Mouse (Mus musculus) limb, embryonic 15.5 days (tissue): ENCODE measurements around the gene Capns1. TPM values are rescaled to one million over a fixed set of nuclear protein-coding genes. Genes with fewer than 3 reads are reported as not detected.
"Not testable (repeated sequence)": the region's sequence is repeated elsewhere in the genome, so short reads cannot be mapped to it uniquely, and the experiment has no call there.

Source experiments
- ATAC-seq: fragments of 200-750 bp; cut with Nextera tagmentation; 2 replicates; pipeline ENCODE4 v1.8.0; 2017; ENCODE audit warnings: low read depth, moderate TSS enrichment; ENCODE audit not compliant: insufficient number of reproducible peaks, low FRiP score, low TSS enrichment
- H3K27ac ChIP-seq: fragments of 300-500 bp; sonication (generic); 2 replicates; pipeline ENCODE4 v1.5.1; 2015; ENCODE audit warnings: moderate library complexity, mild to moderate bottlenecking, inconsistent platforms
- H3K27me3 ChIP-seq: fragments of 300-500 bp; sonication (generic); 2 replicates; pipeline ENCODE4 v1.6.1; 2015; ENCODE audit warnings: inconsistent platforms
- H3K36me3 ChIP-seq: fragments of 300-500 bp; sonication (generic); 2 replicates; pipeline ENCODE4 v1.6.1; 2015; ENCODE audit warnings: inconsistent platforms
- H3K4me1 ChIP-seq: fragments of 300-500 bp; sonication (generic); 2 replicates; pipeline ENCODE4 v1.6.1; 2015; ENCODE audit warnings: inconsistent platforms
- H3K4me2 ChIP-seq: fragments of 300-500 bp; sonication (generic); 2 replicates; pipeline ENCODE4 v1.6.1; 2015; ENCODE audit warnings: mild to moderate bottlenecking, inconsistent platforms
- H3K4me3 ChIP-seq: fragments of 300-500 bp; sonication (generic); 2 replicates; pipeline ENCODE4 v1.5.1; 2015; ENCODE audit warnings: mild to moderate bottlenecking, inconsistent platforms
- H3K9ac ChIP-seq: fragments of 300-500 bp; sonication (generic); 2 replicates; pipeline ENCODE4 v1.6.1; 2015; ENCODE audit warnings: inconsistent platforms
- H3K9me3 ChIP-seq: fragments of 300-500 bp; sonication (generic); 2 replicates; pipeline ENCODE4 v1.6.1; 2016; ENCODE audit warnings: inconsistent platforms
- WGBS: fragments of 180-500 bp; shearing (Covaris S2); methylation state at CpG from one replicate; pipeline ENCODE4 v1.1.7; 2015; 5-methylcytosine and 5-hydroxymethylcytosine counted together
- polyA plus RNA-seq: library from polyadenylated mRNA; unstranded; fragments of >200 nt; fragmentation: Nextera tagmentation; extraction: Ambion mirVana; gene quantifications from 2 replicates; pipeline ENCODE4 v1.2.1, GENCODE M21; 2015

Capns1 gene
- polyA plus RNA-seq, 1 experiment from 2014 or later = 117 TPM

DNA sequence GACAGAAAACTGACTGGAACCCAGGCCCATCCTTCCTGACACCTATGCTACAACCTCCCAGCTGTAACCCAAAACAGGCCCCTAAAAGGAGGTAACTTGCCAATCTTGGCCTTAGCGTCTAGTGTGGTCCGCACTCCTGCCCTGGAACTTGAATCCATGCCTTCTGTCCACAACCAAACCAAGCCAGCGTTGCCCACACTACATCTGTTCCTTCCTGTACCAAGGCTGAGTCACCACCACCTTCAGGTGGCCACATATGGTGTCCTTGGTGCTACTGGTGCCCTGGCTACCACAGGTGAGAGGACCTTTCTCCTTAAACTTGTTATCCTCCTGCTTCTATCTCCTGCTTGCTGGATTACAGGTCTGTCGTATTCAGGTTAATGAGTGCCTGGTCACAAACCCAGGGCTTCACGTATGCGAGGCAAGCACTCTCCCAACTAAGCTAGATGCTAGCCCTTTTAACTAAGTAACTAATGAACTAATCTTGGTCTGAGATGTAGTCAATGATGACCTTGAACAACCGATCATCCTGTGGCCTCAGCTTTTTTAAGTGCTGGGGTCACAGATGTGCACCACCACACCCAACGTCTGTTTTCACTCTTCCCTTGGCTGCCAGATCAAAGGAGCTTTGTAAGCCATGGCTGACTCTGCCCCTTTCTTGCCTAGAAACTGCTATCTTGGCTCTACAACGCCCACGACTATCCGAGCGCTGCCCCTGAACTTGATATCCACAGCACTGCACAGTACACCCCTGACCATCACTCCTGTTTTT, 10.1 kb downstream of the Capns1 start:
- 72% methylated on average over 12 of the region's 12 CpGs for WGBS
- ATAC-seq = no peak
- peaks cover 23% of the 10 kb centered on the region for H3K4me1 ChIP-seq
- peaks cover 75% of the 10 kb centered on the region for H3K36me3 ChIP-seq
- no peak overlapping the region for H3K27ac ChIP-seq
- no peak overlapping the region for H3K4me3 ChIP-seq
- H3K27me3 ChIP-seq = no peaks in the 10 kb centered on the region
- no peak overlapping the region for H3K4me2 ChIP-seq
- H3K9me3 ChIP-seq = no peaks in the 10 kb centered on the region
- no peak overlapping the region for H3K9ac ChIP-seq

DNA sequence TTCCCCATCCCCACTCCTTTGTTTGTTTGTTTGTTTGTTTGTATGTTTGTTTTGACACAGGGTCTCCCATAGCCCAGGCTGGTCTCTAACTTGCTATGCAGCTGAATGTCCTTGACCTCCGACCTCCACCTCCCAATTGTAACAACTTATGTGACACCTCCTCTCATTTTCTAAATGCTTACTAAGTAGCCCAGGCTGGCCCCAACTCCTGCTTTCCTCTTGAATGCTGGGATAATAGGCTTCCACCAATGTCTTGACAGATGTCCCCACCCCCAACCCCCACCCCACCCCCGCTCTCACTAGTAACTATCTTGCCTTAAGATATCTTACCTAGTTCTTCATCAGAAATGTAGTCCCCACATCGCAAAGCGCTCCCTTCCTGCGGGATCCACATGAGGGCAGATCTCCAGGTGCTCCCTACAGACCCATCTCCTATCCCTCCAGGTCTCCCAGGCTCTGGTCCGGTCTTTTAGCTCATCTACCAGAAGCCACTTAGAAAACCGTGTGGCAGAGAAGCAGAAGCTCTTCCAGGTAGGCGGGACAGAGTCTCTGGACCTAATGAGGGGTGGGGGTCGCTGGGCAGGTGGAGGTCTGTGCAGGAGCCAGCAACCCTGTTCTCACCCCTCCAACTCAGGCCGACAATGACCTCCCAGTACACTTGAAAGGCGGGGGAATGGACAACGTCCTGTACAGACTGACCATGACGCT, 13.8 kb downstream of the Capns1 start:
- no peak for ATAC-seq
- WGBS = 70% methylated on average over 13 of the region's 13 CpGs
- Histone ChIP-seq H3K27ac (no peak overlapping the region), H3K27me3 (no peaks in the 10 kb centered on the region), H3K4me2 (no peak overlapping the region), H3K4me1 (peaks cover 9% of the 10 kb centered on the region), H3K9me3 (no peaks in the 10 kb centered on the region), H3K9ac (no peak overlapping the region; the same call in 1 of the 2 replicates), H3K36me3 (peaks cover 45% of the 10 kb centered on the region), H3K4me3 (no peak overlapping the region)

DNA sequence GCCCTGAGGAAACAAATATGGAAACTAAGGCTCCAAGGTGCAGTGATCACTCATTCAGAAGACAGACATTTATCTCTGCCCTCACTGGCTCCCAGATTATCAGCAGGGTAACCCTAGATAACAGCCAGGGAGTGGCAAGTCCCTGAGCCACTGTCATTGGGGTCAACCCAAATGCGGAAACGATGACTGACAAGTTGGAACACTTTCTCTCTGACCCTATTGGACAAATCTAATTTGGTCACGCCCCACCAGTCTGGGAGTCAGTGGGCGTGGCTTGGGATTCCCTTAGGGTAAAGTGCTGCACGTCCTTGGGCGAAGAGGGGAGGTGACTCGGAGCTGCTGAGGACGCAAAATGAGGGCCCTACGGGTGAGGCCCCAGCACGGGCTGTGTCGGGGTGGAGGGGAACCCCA, 14.7 kb downstream of the Capns1 start, which contains the start of gene Cox7a1:
Cox7a1 (plus strand) TSS at position 266 of the 411 bp plus-strand sequence.
- 0 out of 2 replicates have a peak, but pooled peaks have one; percentile 20 for ATAC-seq
- peak within 1 kb of the TSS; percentile 18 for H3K4me3 ChIP-seq
- WGBS = 3% methylated on average over 11 of the region's 11 CpGs

DNA sequence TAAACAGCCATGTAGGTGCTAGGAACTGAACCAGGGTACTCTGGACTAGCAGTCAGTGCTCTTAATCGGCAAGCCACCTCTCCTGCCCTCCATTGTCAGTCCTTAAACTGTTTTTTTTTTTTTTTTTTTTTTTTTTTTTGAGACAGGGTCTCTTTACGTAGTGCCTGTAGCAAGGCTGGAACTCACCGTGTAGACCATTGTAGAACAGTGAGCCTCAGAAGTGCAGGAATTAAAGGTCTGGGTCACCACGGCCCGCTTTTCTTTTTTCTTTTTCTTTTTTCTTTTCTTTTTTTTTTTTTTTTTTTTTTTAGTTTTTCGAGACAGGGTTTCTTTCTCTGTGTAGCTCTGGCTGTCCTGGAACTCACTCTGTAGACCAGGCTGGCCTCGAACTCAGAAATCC, 15.4 kb downstream of the Capns1 start:
- not testable (repeated sequence) for H3K27me3 ChIP-seq, H3K27ac ChIP-seq, H3K4me3 ChIP-seq, H3K9me3 ChIP-seq, H3K9ac ChIP-seq, H3K4me2 ChIP-seq, ATAC-seq, H3K4me1 ChIP-seq
- 57% methylated on average over 7 of the region's 7 CpGs for WGBS
- peaks cover 41% of the 10 kb centered on the region for H3K36me3 ChIP-seq

More for the DNA sequence above, 14.7 kb downstream of the Capns1 start, which contains the start of gene Cox7a1:
- Histone ChIP-seq H3K9ac (no peak within 1 kb of the TSS; the same call in 1 of the 2 replicates), H3K4me2 (peak within 1 kb of the TSS; percentile 42), H3K9me3 (no peaks in the 10 kb centered on the region), H3K27me3 (no peaks in the 10 kb centered on the region), H3K4me1 (peaks cover 9% of the 10 kb centered on the region), H3K36me3 (peaks cover 41% of the 10 kb centered on the region), H3K27ac (no peak within 1 kb of the TSS)

DNA sequence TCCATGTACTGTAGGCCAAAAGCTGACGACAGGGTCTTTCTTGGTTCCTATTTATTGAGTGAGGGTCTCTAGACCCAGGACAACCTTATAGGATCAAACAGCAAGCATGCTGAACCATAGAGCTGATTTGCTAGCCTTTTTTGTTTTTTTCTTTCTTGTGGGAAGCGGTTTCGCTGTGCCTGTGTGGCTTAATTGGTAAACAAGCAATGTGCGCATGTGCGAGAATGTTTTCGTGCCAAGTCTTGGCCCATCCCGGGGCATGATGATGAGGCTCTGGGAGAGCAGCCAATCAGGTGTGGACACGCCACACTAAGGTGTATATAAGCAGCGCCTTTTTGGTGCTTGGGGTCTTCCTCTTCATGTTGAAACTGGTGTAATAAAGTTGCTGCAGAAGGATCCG, 16.7 kb downstream of the Capns1 start:
- not testable (repeated sequence) for H3K9ac ChIP-seq, H3K27me3 ChIP-seq, H3K4me2 ChIP-seq, H3K9me3 ChIP-seq, ATAC-seq, H3K27ac ChIP-seq, H3K4me3 ChIP-seq, H3K4me1 ChIP-seq
- H3K36me3 ChIP-seq = peaks cover 35% of the 10 kb centered on the region
- 92% methylated on average over 10 of the region's 10 CpGs for WGBS

DNA sequence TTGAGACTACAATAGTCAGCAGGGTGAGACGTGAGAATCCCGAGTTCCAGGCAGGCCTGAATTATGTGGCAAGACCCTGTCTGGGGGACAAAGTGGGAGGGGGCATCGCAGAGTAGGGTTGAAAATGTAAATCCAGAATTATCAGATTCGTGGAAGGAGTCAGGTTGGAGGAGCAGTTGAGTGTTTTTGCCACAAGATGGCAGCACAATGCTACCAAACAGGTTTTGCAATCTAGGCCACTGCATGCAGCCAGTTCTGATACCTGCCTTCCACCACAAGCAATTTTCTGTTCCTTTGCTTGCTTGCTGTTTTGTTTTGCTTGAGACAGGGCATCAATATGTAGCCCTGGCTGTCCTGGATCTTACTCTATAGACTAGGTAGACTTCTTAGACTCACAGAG, 17.3 kb downstream of the Capns1 start:
- no peak overlapping the region for H3K4me2 ChIP-seq
- ATAC-seq = no peak
- H3K9ac ChIP-seq = no peak overlapping the region
- no peaks in the 10 kb centered on the region for H3K9me3 ChIP-seq
- no peak overlapping the region for H3K27ac ChIP-seq
- peaks cover 9% of the 10 kb centered on the region for H3K4me1 ChIP-seq
- no peaks in the 10 kb centered on the region for H3K27me3 ChIP-seq
- no peak overlapping the region for H3K4me3 ChIP-seq
- WGBS = 5% methylated on average over 4 of the region's 4 CpGs
- H3K36me3 ChIP-seq = peaks cover 33% of the 10 kb centered on the region

DNA sequence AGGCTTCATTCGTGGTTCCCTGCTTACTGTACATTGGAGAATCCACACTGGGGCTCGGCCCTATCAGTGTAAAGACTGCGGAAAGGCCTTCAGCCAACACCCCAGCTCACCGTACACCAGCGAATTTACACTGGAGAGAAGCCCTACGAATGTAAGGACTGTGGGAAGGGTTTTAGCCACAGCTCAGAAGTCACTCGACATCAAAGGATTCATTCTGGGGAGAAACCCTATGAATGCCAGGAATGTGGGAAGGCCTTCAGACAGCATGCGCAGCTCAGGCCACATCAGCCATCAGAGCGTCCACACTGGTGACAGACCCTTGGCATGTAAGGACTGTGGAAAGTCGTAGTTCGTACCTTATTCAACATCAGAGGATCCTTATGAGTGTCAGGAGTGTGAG, 20.4 kb downstream of the Capns1 start:
- Histone ChIP-seq H3K9ac (no peak overlapping the region), H3K9me3 (no peaks in the 10 kb centered on the region), H3K36me3 (peaks cover 26% of the 10 kb centered on the region), H3K4me2 (no peak overlapping the region), H3K4me1 (no peaks in the 10 kb centered on the region), H3K27me3 (no peaks in the 10 kb centered on the region), H3K27ac (no peak overlapping the region), H3K4me3 (no peak overlapping the region)
- 78% methylated on average over 11 of the region's 11 CpGs for WGBS
- no peak for ATAC-seq

DNA sequence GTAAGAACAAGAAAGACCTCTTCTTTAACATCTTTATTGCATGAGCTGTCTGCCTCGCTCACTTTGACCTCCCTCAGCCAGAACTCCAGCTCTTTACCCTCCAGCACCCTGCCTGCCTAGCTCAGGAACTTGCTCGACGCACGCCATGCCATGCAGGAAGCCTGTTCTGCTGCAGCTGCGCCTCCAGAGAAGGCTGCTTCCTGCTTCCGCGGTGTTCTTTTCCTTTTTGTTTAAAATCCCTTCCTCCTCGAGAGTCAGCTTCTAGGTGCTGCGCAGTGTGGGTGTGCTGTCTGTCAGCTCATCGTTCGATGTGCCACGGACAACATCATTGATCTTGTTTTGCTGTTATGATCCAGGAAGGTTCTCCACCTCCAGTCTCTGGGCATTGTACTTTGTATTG, 22.1 kb downstream of the Capns1 start:
- no peak overlapping the region for H3K4me3 ChIP-seq
- no peak overlapping the region for H3K4me2 ChIP-seq
- H3K4me1 ChIP-seq = no peaks in the 10 kb centered on the region
- peaks cover 26% of the 10 kb centered on the region for H3K36me3 ChIP-seq
- H3K9ac ChIP-seq = no peak overlapping the region
- H3K27me3 ChIP-seq = no peaks in the 10 kb centered on the region
- H3K27ac ChIP-seq = no peak overlapping the region
- H3K9me3 ChIP-seq = no peaks in the 10 kb centered on the region
- ATAC-seq = no peak
- WGBS = 86% methylated on average over 12 of the region's 12 CpGs

DNA sequence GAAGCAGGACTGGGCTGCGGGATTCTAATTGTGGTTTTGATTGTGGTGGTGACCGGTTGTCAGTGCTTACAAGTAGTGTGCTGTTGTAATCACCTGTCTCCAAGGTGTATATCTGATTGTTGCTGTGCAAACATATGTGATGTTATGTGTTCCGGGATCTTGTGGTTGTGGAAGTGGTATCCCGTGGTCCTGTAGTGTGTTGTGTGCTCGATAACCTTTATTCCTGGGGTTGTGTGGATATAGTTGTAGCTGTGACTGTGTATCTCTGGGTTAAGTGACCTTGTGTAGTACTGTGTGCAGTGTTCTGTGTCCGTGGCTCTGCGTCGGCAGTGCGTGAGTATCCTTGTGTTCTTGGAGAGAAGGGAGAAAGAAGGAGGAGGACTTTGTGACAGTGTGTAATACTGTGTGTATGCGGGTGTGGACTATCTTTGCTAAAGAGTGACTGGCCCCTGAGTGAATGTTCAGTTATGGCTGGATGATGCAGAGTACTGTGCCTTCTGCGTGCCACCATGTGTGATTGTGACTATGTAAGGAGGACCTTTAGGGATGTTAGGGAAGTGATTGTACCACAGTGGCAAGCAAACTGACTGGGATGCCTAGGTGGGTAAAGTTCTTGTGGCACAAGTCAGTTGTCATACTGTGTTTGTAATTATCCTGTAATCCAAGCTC, 28.2 kb downstream of the Capns1 start:
- H3K27ac ChIP-seq = peak overlapping the region; percentile 93
- no peaks in the 10 kb centered on the region for H3K27me3 ChIP-seq
- H3K4me1 ChIP-seq = peaks cover 8% of the 10 kb centered on the region
- H3K36me3 ChIP-seq = peaks cover 22% of the 10 kb centered on the region
- H3K9me3 ChIP-seq = 0 out of 2 replicates have a peak, but pooled peaks cover 11% of the 10 kb centered on the region
- peak overlapping the region; percentile 61 for H3K4me3 ChIP-seq
- H3K9ac ChIP-seq = peak overlapping the region; percentile 64
- WGBS = 23% methylated on average over 11 of the region's 11 CpGs
- peak overlapping the region; percentile 59 for H3K4me2 ChIP-seq
- ATAC-seq = peak; percentile 9

DNA sequence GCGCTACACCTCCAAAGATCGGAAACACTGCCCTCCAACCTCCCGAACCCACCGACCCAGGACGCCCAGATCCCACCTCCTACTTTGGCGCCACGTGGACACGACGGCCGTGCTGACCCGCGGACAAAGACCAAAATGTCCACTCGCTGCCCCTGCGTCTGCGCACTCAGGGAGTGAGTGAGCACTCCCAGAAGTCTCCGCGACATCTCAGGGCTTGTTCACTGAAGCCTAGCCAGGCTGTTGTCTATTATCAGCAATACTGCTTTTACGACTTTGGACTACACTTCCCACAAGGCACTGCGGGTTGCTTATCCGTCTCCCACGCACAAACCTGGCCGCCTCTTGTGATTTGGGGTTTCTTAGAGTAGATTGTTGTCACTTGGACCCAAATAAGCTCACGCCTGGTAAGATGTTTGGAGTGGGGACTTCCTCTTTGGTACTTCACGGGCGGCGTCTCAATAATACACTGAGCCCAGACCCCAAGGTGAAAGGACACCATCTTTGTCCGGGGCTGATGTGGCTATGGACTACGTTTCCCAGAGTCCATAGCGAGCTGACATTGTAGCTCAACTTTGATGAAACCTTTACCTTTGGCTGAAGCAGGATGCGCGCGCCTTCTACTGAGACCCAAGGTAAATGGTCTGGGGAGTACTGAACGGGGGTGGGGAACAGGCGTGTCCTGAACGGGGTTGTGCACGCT, 28.9 kb downstream of the Capns1 start, which contains the start of gene Zfp146:
Zfp146 (minus strand) TSS at position 168 of the 700 bp plus-strand sequence.
- peaks cover 8% of the 10 kb centered on the region for H3K4me1 ChIP-seq
- ATAC-seq = peak; percentile 97
- H3K27me3 ChIP-seq = no peaks in the 10 kb centered on the region
- H3K27ac ChIP-seq = peak within 1 kb of the TSS; percentile 93
- H3K4me2 ChIP-seq = peak within 1 kb of the TSS; percentile 59
- peaks cover 29% of the 10 kb centered on the region for H3K36me3 ChIP-seq
- WGBS = under 1% methylated on average over 36 of the region's 36 CpGs
- peaks cover 15% of the 10 kb centered on the region; the same call in 1 of the 2 replicates for H3K9me3 ChIP-seq
- H3K9ac ChIP-seq = peak within 1 kb of the TSS; percentile 64
- peak within 1 kb of the TSS; percentile 61 for H3K4me3 ChIP-seq

DNA sequence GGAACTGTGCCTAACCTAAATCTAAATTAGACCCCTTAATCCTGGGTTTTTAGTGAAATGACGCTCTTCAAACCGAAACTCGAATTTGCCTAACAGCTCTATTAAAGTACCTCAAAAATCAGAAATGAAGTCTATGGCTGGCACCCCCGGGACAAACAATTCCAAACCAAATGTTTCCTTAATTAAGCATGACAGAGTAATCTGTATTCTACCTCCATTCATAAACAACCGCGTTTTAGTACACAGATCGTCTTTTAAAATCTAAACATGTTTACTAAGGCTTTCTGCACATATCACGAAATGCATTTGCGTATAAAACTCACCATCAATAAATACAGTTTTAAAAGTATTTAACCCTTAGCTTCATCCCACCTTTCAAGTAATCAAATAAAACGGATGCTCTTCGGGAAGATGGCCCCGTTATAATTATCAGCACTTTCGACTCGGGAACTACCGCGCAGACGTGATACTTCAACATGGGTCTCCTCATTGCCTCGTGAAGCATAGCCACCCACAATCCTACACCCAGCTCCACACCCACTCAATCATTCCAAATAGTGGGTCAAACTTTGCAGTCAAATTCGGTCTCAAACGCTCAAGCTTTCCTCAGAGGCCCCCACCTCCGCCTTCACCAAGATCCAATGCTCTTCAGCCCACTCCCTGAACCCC, 29.6 kb downstream of the Capns1 start:
- Histone ChIP-seq H3K4me3 (peak overlapping the region; percentile 61), H3K27me3 (no peaks in the 10 kb centered on the region), H3K27ac (peak overlapping the region; percentile 93), H3K9me3 (peaks cover 19% of the 10 kb centered on the region), H3K36me3 (peaks cover 33% of the 10 kb centered on the region), H3K4me2 (peak overlapping the region; percentile 59), H3K9ac (peak overlapping the region; percentile 64), H3K4me1 (peaks cover 8% of the 10 kb centered on the region)
- peak; percentile 33 for ATAC-seq
- WGBS = 2% methylated on average over 21 of the region's 21 CpGs
